Mouse (Mus musculus) olfactory bulb, adult 2 months (tissue): ENCODE measurements around the gene Eif2b5. TPM values are rescaled to one million over a fixed set of nuclear protein-coding genes. Genes with fewer than 3 reads are reported as not detected.

Experiments used
- H3K27ac ChIP-seq: fragments of 200-500 bp; 2 replicates; pipeline ENCODE4 v1.5.1; 2012; ENCODE audit warnings: low read depth, low read length; ENCODE audit not compliant: insufficient read depth
- H3K4me1 ChIP-seq: fragments of 200-500 bp; 2 replicates; pipeline ENCODE4 v1.6.1; 2012; ENCODE audit warnings: low read length; ENCODE audit not compliant: control insufficient read depth, insufficient read depth
- H3K4me3 ChIP-seq: fragments of 200-500 bp; 2 replicates; pipeline ENCODE4 v1.5.1; 2012; ENCODE audit warnings: mild to moderate bottlenecking, low read depth, low read length, moderate library complexity; ENCODE audit not compliant: insufficient read depth
- CTCF ChIP-seq: fragments of 200-500 bp; IDR thresholded peaks from 2 replicates; pipeline ENCODE4 v1.5.1; 2012; ENCODE audit warnings: low read depth, mild to moderate bottlenecking, low read length, moderate library complexity; ENCODE audit not compliant: insufficient read depth
- POLR2A ChIP-seq: fragments of 200-500 bp; IDR thresholded peaks from 2 replicates; pipeline ENCODE4 v1.6.1; 2012; ENCODE audit warnings: mild to moderate bottlenecking, low read depth, low read length, moderate library complexity; ENCODE audit not compliant: insufficient read depth
- WGBS: fragments of 180-500 bp; shearing (Covaris S2); methylation state at CpG from one replicate; pipeline ENCODE4 v1.1.7; 2018; 5-methylcytosine and 5-hydroxymethylcytosine counted together
- polyA plus RNA-seq: library from polyadenylated mRNA; stranded (reverse); fragments of >200 nt; gene quantifications from 2 replicates; pipeline ENCODE4 v1.2.4, GENCODE M21; 2012; ENCODE audit warnings: low replicate concordance; ENCODE audit not compliant: missing spikeins, insufficient read depth, insufficient read length

Eif2b5 gene
- polyA plus RNA-seq, 1 experiment, result not detected

GRCm38 (mm10) chr16:20555000-20555399, 56.4 kb downstream of the Eif2b5 start:
- TF ChIP-seq CTCF (no peak), POLR2A (no peak)
- H3K27ac ChIP-seq, result no peak overlapping the region
- H3K4me1 ChIP-seq, result no peaks in the 10 kb centered on the region
- WGBS, result 86% methylated on average over 6 of the region's 6 CpGs
- no peak overlapping the region for H3K4me3 ChIP-seq

- no peak for TF ChIP-seq POLR2A
- TF ChIP-seq CTCF, result no peak
- H3K4me1 ChIP-seq, result no peaks in the 10 kb centered on the region
- no peak overlapping the region for H3K4me3 ChIP-seq
- WGBS, result 84% methylated on average over 7 of the region's 7 CpGs
- no peak overlapping the region for H3K27ac ChIP-seq
These were observed 58.8 kb downstream of the Eif2b5 start for GRCm38 (mm10) chr16:20557381-20557780.

Other genes starting within 250 kb of the Eif2b5 start
- gene Parl, start 196.4 kb upstream of the Eif2b5 start, polyA plus RNA-seq, result not detected in 2 replicates
- gene Cyp2ab1, start 173.4 kb upstream of the Eif2b5 start, polyA plus RNA-seq, result not detected in 2 replicates
- gene Abcc5, start 72.4 kb upstream of the Eif2b5 start, polyA plus RNA-seq, result 577 and 578 TPM in 2 replicates
- 115 TPM in 1 of 2 replicates, not detected in the other for gene Dvl3, start 18.2 kb downstream of the Eif2b5 start, polyA plus RNA-seq
- gene Ap2m1, start 36.7 kb downstream of the Eif2b5 start, polyA plus RNA-seq, result 512 and 992 TPM in 2 replicates
- not detected in 2 replicates for gene Abcf3, start 49.8 kb downstream of the Eif2b5 start, polyA plus RNA-seq
- gene Vwa5b2, start 90.7 kb downstream of the Eif2b5 start, polyA plus RNA-seq, result not detected in 2 replicates
- gene Eef1akmt4, start 112.8 kb downstream of the Eif2b5 start, polyA plus RNA-seq, result not detected in 2 replicates
- not detected in 2 replicates for gene Gm49333, start 112.8 kb downstream of the Eif2b5 start, polyA plus RNA-seq
- not detected in 2 replicates for gene Alg3, start 112.9 kb downstream of the Eif2b5 start, polyA plus RNA-seq
- not detected in 2 replicates for gene Camk2n2, start 122.5 kb downstream of the Eif2b5 start, polyA plus RNA-seq
- gene Ece2, start 131.0 kb downstream of the Eif2b5 start, polyA plus RNA-seq, result not detected in 2 replicates
- 1,015 TPM in 1 of 2 replicates, not detected in the other for gene Psmd2, start 152.8 kb downstream of the Eif2b5 start, polyA plus RNA-seq
- gene Eif4g1, start 169.5 kb downstream of the Eif2b5 start, polyA plus RNA-seq, result 96.5 and 986 TPM in 2 replicates
- gene Fam131a, start 194.4 kb downstream of the Eif2b5 start, polyA plus RNA-seq, result not detected in 2 replicates
- gene Polr2h, start 218.8 kb downstream of the Eif2b5 start, polyA plus RNA-seq, result not detected in 2 replicates
- gene Clcn2, start 218.9 kb downstream of the Eif2b5 start, polyA plus RNA-seq, result not detected in 2 replicates
- gene Chrd, start 234.3 kb downstream of the Eif2b5 start, polyA plus RNA-seq, result not detected in 2 replicates
- gene Thpo, start 235.7 kb downstream of the Eif2b5 start, polyA plus RNA-seq, result not detected in 2 replicates